Mouse (Mus musculus) C2C12 (cell line): ENCODE measurements around the gene Ppp2r5a. TPM values are rescaled to one million over a fixed set of nuclear protein-coding genes. Genes with fewer than 3 reads are reported as not detected.

ENCODE experiments used
- H3K27me3 ChIP-seq: one replicate; pipeline ENCODE4 v1.6.1; 2011; ENCODE audit not compliant: control insufficient read depth, insufficient read depth, insufficient read length
- H3K36me3 ChIP-seq: one replicate; pipeline ENCODE4 v1.6.1; 2011; ENCODE audit not compliant: control insufficient read depth, insufficient read depth
- H3K4me3 ChIP-seq: one replicate; pipeline ENCODE4 v1.5.1; 2011; ENCODE audit warnings: mild to moderate bottlenecking, control low read depth; ENCODE audit not compliant: poor library complexity, insufficient read depth, severe bottlenecking
- H3K79me2 ChIP-seq: one replicate; pipeline ENCODE4 v1.6.1; 2011; ENCODE audit not compliant: control insufficient read depth, insufficient read depth
- H3K79me3 ChIP-seq: one replicate; pipeline ENCODE4 v1.6.1; 2011; ENCODE audit warnings: low read depth, control low read depth
- H3ac ChIP-seq: one replicate; pipeline ENCODE3; 2011; ENCODE audit warnings: low read depth; ENCODE audit not compliant: control insufficient read depth, insufficient read length
- CEBPB ChIP-seq: IDR thresholded peaks from one replicate; pipeline ENCODE4 v1.6.1; 2011; ENCODE audit warnings: low read depth, mild to moderate bottlenecking, control low read depth, moderate library complexity
- CTCF ChIP-seq: IDR thresholded peaks from one replicate; pipeline ENCODE4 v1.5.1; 2011; ENCODE audit not compliant: control insufficient read depth, insufficient read depth, insufficient read length
- FOSL1 ChIP-seq: IDR thresholded peaks from one replicate; pipeline ENCODE4 v1.8.0; 2011; ENCODE audit warnings: mild to moderate bottlenecking, low read length; ENCODE audit not compliant: poor library complexity, insufficient read depth, severe bottlenecking
- MAX ChIP-seq: IDR thresholded peaks from one replicate; pipeline ENCODE4 v1.6.1; 2011; ENCODE audit warnings: mild to moderate bottlenecking, control low read depth
- MYOD1 ChIP-seq: IDR thresholded peaks from one replicate; pipeline ENCODE4 v1.6.1; 2011; ENCODE audit warnings: low read depth; ENCODE audit not compliant: control insufficient read depth, insufficient read length
- MYOG ChIP-seq: IDR thresholded peaks from one replicate; pipeline ENCODE4 v1.6.1; 2011; ENCODE audit not compliant: control insufficient read depth, insufficient read length; ENCODE audit errors: extremely low read depth
- USF1 ChIP-seq: IDR thresholded peaks from one replicate; pipeline ENCODE4 v1.6.1; 2011; ENCODE audit warnings: low read depth, mild to moderate bottlenecking, control low read depth, moderate library complexity
- polyA plus RNA-seq: library from polyadenylated mRNA; unstranded; fragments of >200 nt; fragmentation: generic; extraction: Trizol; gene quantifications from one replicate; pipeline ENCODE4 v1.2.1, GENCODE M21; 2012; ENCODE audit warnings: missing spikeins

The Ppp2r5a gene
- polyA plus RNA-seq, 1 experiment, result 21.5 TPM

DNA sequence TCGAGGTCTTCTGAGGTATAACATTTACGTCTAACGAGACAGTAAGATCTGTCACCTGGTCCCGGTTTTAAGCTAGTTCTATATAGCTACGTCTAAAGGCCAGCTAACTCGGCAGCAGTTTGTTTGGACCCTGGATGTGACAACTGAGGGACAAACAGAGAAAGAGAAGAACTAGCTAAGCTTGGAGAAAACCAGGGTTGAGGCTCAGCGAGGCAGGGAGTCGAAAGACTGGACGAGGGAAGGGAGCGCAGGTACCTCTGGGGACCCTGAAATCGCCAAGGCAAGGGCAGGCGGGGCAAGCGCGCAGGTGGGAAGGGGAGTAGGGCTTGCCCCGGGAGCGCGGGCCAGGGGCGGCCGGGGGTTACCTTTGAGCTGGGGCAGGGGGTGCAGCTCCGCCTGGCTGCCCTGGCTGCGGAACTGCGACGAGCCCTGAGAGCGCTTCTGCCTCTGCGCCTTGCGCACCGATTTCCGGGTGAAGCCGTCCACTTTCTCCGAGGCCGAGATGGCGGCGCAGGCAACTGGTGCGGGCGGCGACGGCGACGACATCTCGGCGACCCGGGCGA lies 7.1 kb downstream of the Ppp2r5a start:
- Histone ChIP-seq H3ac (peak overlapping the region; percentile 76), H3K36me3 (no peaks in the 10 kb centered on the region), H3K79me3 (peaks cover 43% of the 10 kb centered on the region), H3K27me3 (no peaks in the 10 kb centered on the region), H3K4me3 (peak overlapping the region; percentile 72), H3K79me2 (peaks cover 54% of the 10 kb centered on the region)
- no peak for TF ChIP-seq FOSL1
- no peak for TF ChIP-seq USF1
- no peak for TF ChIP-seq MAX
- TF ChIP-seq MYOD1, result no peak
- no peak for TF ChIP-seq CEBPB
- no peak for TF ChIP-seq CTCF
- TF ChIP-seq MYOG, result no peak

- TF ChIP-seq CEBPB, result no peak
- no peak for TF ChIP-seq MAX
- no peak for TF ChIP-seq MYOG
- TF ChIP-seq CTCF, result no peak
- no peak for TF ChIP-seq USF1
- no peak for TF ChIP-seq FOSL1
- no peak for TF ChIP-seq MYOD1
- no peaks in the 10 kb centered on the region for H3K36me3 ChIP-seq
- H3K27me3 ChIP-seq, result no peaks in the 10 kb centered on the region
- H3ac ChIP-seq, result no peak overlapping the region
- peaks cover 50% of the 10 kb centered on the region for H3K79me3 ChIP-seq
- H3K79me2 ChIP-seq, result peaks cover 61% of the 10 kb centered on the region
- peak overlapping the region; percentile 72 for H3K4me3 ChIP-seq
Measured at GRCm38 (mm10) chr1:191395200-191395599, 7.9 kb downstream of the Ppp2r5a start.

DNA sequence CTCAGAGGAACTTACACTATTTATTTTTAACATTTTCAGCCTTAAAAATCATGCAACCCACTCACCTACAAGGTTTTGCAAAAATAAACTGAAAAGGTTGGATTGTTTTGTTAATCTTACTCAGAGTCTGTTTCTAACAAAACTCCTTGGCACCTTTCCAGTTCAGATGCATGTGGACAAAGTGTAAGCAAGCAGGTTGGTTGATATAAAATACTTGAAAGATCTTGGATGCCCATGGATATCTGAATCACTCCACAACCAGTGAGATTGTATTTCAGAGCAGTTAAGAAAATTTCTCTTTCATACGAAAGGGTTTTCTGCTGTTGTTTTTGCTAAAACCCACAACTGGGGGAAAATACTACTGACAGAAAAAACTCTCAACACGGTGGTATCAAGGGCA lies 8.9 kb downstream of the Ppp2r5a start:
- Histone ChIP-seq H3K36me3 (no peaks in the 10 kb centered on the region), H3ac (no peak overlapping the region), H3K4me3 (no peak overlapping the region), H3K79me3 (peaks cover 57% of the 10 kb centered on the region), H3K79me2 (peaks cover 70% of the 10 kb centered on the region), H3K27me3 (no peaks in the 10 kb centered on the region)
- no peak for TF ChIP-seq MYOD1
- TF ChIP-seq FOSL1, result no peak
- TF ChIP-seq CEBPB, result no peak
- TF ChIP-seq CTCF, result no peak
- no peak for TF ChIP-seq USF1
- TF ChIP-seq MAX, result no peak
- TF ChIP-seq MYOG, result no peak

GRCm38 (mm10) chr1:191393536-191393935 lies 9.5 kb downstream of the Ppp2r5a start:
- Histone ChIP-seq H3K79me3 (peaks cover 57% of the 10 kb centered on the region), H3K4me3 (no peak overlapping the region), H3K79me2 (peaks cover 71% of the 10 kb centered on the region), H3K36me3 (no peaks in the 10 kb centered on the region), H3K27me3 (no peaks in the 10 kb centered on the region), H3ac (no peak overlapping the region)
- TF ChIP-seq FOSL1 (no peak), MYOG (no peak), MYOD1 (no peak), CTCF (no peak)

- Histone ChIP-seq H3K79me2 (peaks cover 75% of the 10 kb centered on the region), H3K4me3 (no peak overlapping the region), H3ac (no peak overlapping the region), H3K27me3 (no peaks in the 10 kb centered on the region), H3K79me3 (peaks cover 59% of the 10 kb centered on the region), H3K36me3 (no peaks in the 10 kb centered on the region)
- TF ChIP-seq CTCF, result no peak
Measured at GRCm38 (mm10) chr1:191391311-191391710, 11.8 kb downstream of the Ppp2r5a start.

- TF ChIP-seq MYOG (no peak), MYOD1 (no peak), MAX (no peak), USF1 (no peak), CEBPB (no peak), CTCF (no peak), FOSL1 (no peak)
- H3K36me3 ChIP-seq, result no peaks in the 10 kb centered on the region
Measured at GRCm38 (mm10) chr1:191384786-191385430, 18.2 kb downstream of the Ppp2r5a start.

More at GRCm38 (mm10) chr1:191384786-191385430, 18.2 kb downstream of the Ppp2r5a start:
- H3K79me2 ChIP-seq, result peaks cover 65% of the 10 kb centered on the region
- no peaks in the 10 kb centered on the region for H3K27me3 ChIP-seq
- H3K79me3 ChIP-seq, result peaks cover 43% of the 10 kb centered on the region
- no peak overlapping the region for H3ac ChIP-seq
- no peak overlapping the region for H3K4me3 ChIP-seq
